Mouse (Mus musculus): ENCODE data around the gene Il20. TPM values are rescaled to one million over a fixed set of nuclear protein-coding genes. Genes with fewer than 3 reads are reported as not detected.

Gene Il20
- polyA plus RNA-seq, 1 experiment from 2014 or later: not detected

- no peaks in the 10 kb centered on the region for H3K36me3 ChIP-seq (ENCODE audit: control insufficient read depth, insufficient read depth, low read length)
- no peak overlapping the region for H3K4me2 ChIP-seq (ENCODE audit: low read length)
- H3K9me3 ChIP-seq (ENCODE audit: control insufficient read depth, low read length): no peaks in the 10 kb centered on the region
- 87% methylated on average over 7 of the region's 7 CpGs for WGBS
- ATAC-seq: no peak
- no peaks in the 10 kb centered on the region for H3K4me1 ChIP-seq (ENCODE audit: control insufficient read depth, insufficient read depth, low read depth, low read length)
- no peaks in the 10 kb centered on the region for H3K27me3 ChIP-seq (replicated peaks; ENCODE audit: control insufficient read depth, insufficient read depth, low read length)
- no peak overlapping the region for H3K4me3 ChIP-seq (ENCODE audit: low read length)
- no peak overlapping the region for H3K27ac ChIP-seq (ENCODE audit: low read depth, low read length)
- H3K9ac ChIP-seq (ENCODE audit: low read depth, low read length): no peak overlapping the region
These were observed 8.7 kb downstream of the Il20 start for GRCm38 (mm10) chr1:130902505-130902904.

GRCm38 (mm10) chr1:130894468-130894867 is 16.8 kb downstream of the Il20 start:
- no peak overlapping the region for H3K4me2 ChIP-seq (ENCODE audit: low read length)
- WGBS: 76% methylated on average over 6 of the region's 6 CpGs
- H3K27me3 ChIP-seq (replicated peaks; ENCODE audit: control insufficient read depth, insufficient read depth, low read length): no peaks in the 10 kb centered on the region
- no peaks in the 10 kb centered on the region for H3K36me3 ChIP-seq (ENCODE audit: control insufficient read depth, insufficient read depth, low read length)
- H3K4me1 ChIP-seq (ENCODE audit: control insufficient read depth, insufficient read depth, low read depth, low read length): no peaks in the 10 kb centered on the region
- H3K9me3 ChIP-seq (ENCODE audit: control insufficient read depth, low read length): no peaks in the 10 kb centered on the region
- no peak overlapping the region for H3K27ac ChIP-seq (ENCODE audit: low read depth, low read length)
- no peak overlapping the region for H3K4me3 ChIP-seq (ENCODE audit: low read length)
- H3K9ac ChIP-seq (ENCODE audit: low read depth, low read length): no peak overlapping the region
- no peak for ATAC-seq

- Histone ChIP-seq H3K4me1 (ENCODE audit: control insufficient read depth, insufficient read depth, low read depth, low read length) (no peaks in the 10 kb centered on the region), H3K27me3 (replicated peaks; ENCODE audit: control insufficient read depth, insufficient read depth, low read length) (no peaks in the 10 kb centered on the region), H3K36me3 (ENCODE audit: control insufficient read depth, insufficient read depth, low read length) (no peaks in the 10 kb centered on the region), H3K4me2 (ENCODE audit: low read length) (no peak overlapping the region), H3K27ac (ENCODE audit: low read depth, low read length) (no peak overlapping the region), H3K9ac (ENCODE audit: low read depth, low read length) (no peak overlapping the region), H3K9me3 (ENCODE audit: control insufficient read depth, low read length) (no peaks in the 10 kb centered on the region), H3K4me3 (ENCODE audit: low read length) (no peak overlapping the region)
- WGBS: 78% methylated on average over 9 of the region's 9 CpGs
- ATAC-seq: no peak
These were observed 17.8 kb downstream of the Il20 start for GRCm38 (mm10) chr1:130893329-130894040.

- no peak overlapping the region for H3K4me2 ChIP-seq (ENCODE audit: low read length)
- no peak overlapping the region for H3K4me3 ChIP-seq (ENCODE audit: low read length)
- H3K36me3 ChIP-seq (ENCODE audit: control insufficient read depth, insufficient read depth, low read length): no peaks in the 10 kb centered on the region
- H3K4me1 ChIP-seq (ENCODE audit: control insufficient read depth, insufficient read depth, low read depth, low read length): no peaks in the 10 kb centered on the region
- no peak overlapping the region for H3K27ac ChIP-seq (ENCODE audit: low read depth, low read length)
- no peak for ATAC-seq
- no peak overlapping the region for H3K9ac ChIP-seq (ENCODE audit: low read depth, low read length)
- H3K9me3 ChIP-seq (ENCODE audit: control insufficient read depth, low read length): no peaks in the 10 kb centered on the region
- H3K27me3 ChIP-seq (replicated peaks; ENCODE audit: control insufficient read depth, insufficient read depth, low read length): no peaks in the 10 kb centered on the region
- 52% methylated on average over 1 of the region's 1 CpGs for WGBS
These were observed 18.8 kb downstream of the Il20 start for GRCm38 (mm10) chr1:130892446-130892845.

- no peak within 1 kb of the TSS for H3K4me3 ChIP-seq (ENCODE audit: low read length)
- no peak for ATAC-seq
- no peak within 1 kb of the TSS for H3K4me2 ChIP-seq (ENCODE audit: low read length)
- no peak within 1 kb of the TSS for H3K27ac ChIP-seq (ENCODE audit: low read depth, low read length)
- H3K36me3 ChIP-seq (ENCODE audit: control insufficient read depth, insufficient read depth, low read length): no peaks in the 10 kb centered on the region
- H3K4me1 ChIP-seq (ENCODE audit: control insufficient read depth, insufficient read depth, low read depth, low read length): no peaks in the 10 kb centered on the region
- H3K27me3 ChIP-seq (replicated peaks; ENCODE audit: control insufficient read depth, insufficient read depth, low read length): no peaks in the 10 kb centered on the region
- no peaks in the 10 kb centered on the region for H3K9me3 ChIP-seq (ENCODE audit: control insufficient read depth, low read length)
- H3K9ac ChIP-seq (ENCODE audit: low read depth, low read length): no peak within 1 kb of the TSS
These were observed 23.9 kb downstream of the Il20 start, which contains the start of gene Il24 for GRCm38 (mm10) chr1:130887354-130887753. Il24 (minus strand) TSS chr1:130887454.

GRCm38 (mm10) chr1:130883146-130883545 is 28.1 kb downstream of the Il20 start:
- Histone ChIP-seq H3K4me1 (ENCODE audit: control insufficient read depth, insufficient read depth, low read depth, low read length) (peaks cover 4% of the 10 kb centered on the region), H3K4me2 (ENCODE audit: low read length) (no peak overlapping the region), H3K27ac (ENCODE audit: low read depth, low read length) (no peak overlapping the region), H3K27me3 (replicated peaks; ENCODE audit: control insufficient read depth, insufficient read depth, low read length) (peaks cover 6% of the 10 kb centered on the region; the same call in 1 of the 2 replicates), H3K4me3 (ENCODE audit: low read length) (no peak overlapping the region), H3K36me3 (ENCODE audit: control insufficient read depth, insufficient read depth, low read length) (no peaks in the 10 kb centered on the region), H3K9ac (ENCODE audit: low read depth, low read length) (no peak overlapping the region), H3K9me3 (ENCODE audit: control insufficient read depth, low read length) (no peaks in the 10 kb centered on the region)
- WGBS: 90% methylated on average over 4 of the region's 4 CpGs
- ATAC-seq: no peak

- no peaks in the 10 kb centered on the region for H3K36me3 ChIP-seq (ENCODE audit: control insufficient read depth, insufficient read depth, low read length)
- 95% methylated on average over 7 of the region's 7 CpGs for WGBS
- H3K9ac ChIP-seq (ENCODE audit: low read depth, low read length): no peak overlapping the region
- peaks cover 4% of the 10 kb centered on the region for H3K4me1 ChIP-seq (ENCODE audit: control insufficient read depth, insufficient read depth, low read depth, low read length)
- no peak overlapping the region for H3K4me2 ChIP-seq (ENCODE audit: low read length)
- no peak for ATAC-seq
- no peaks in the 10 kb centered on the region for H3K9me3 ChIP-seq (ENCODE audit: control insufficient read depth, low read length)
- peaks cover 6% of the 10 kb centered on the region; the same call in 1 of the 2 replicates for H3K27me3 ChIP-seq (replicated peaks; ENCODE audit: control insufficient read depth, insufficient read depth, low read length)
- H3K27ac ChIP-seq (ENCODE audit: low read depth, low read length): no peak overlapping the region
- H3K4me3 ChIP-seq (ENCODE audit: low read length): no peak overlapping the region
These were observed 31.3 kb downstream of the Il20 start for GRCm38 (mm10) chr1:130879927-130880326.

GRCm38 (mm10) chr1:130877889-130878614 is 33.2 kb downstream of the Il20 start:
- Histone ChIP-seq H3K27me3 (replicated peaks; ENCODE audit: control insufficient read depth, insufficient read depth, low read length) (peaks cover 6% of the 10 kb centered on the region; the same call in 1 of the 2 replicates), H3K36me3 (ENCODE audit: control insufficient read depth, insufficient read depth, low read length) (no peaks in the 10 kb centered on the region), H3K4me3 (ENCODE audit: low read length) (peak overlapping the region; percentile 55), H3K4me1 (ENCODE audit: control insufficient read depth, insufficient read depth, low read depth, low read length) (peaks cover 4% of the 10 kb centered on the region), H3K27ac (ENCODE audit: low read depth, low read length) (no peak overlapping the region), H3K4me2 (ENCODE audit: low read length) (peak overlapping the region; percentile 93), H3K9me3 (ENCODE audit: control insufficient read depth, low read length) (no peaks in the 10 kb centered on the region), H3K9ac (ENCODE audit: low read depth, low read length) (peak overlapping the region; percentile 66)
- peak; percentile 82 for ATAC-seq
- 3% methylated on average over 39 of the region's 43 CpGs for WGBS

- no peak overlapping the region for H3K4me2 ChIP-seq (ENCODE audit: low read length)
- 22% methylated on average over 3 of the region's 3 CpGs for WGBS
- H3K9ac ChIP-seq (ENCODE audit: low read depth, low read length): no peak overlapping the region
- H3K9me3 ChIP-seq (ENCODE audit: control insufficient read depth, low read length): no peaks in the 10 kb centered on the region
- peaks cover 6% of the 10 kb centered on the region; the same call in 1 of the 2 replicates for H3K27me3 ChIP-seq (replicated peaks; ENCODE audit: control insufficient read depth, insufficient read depth, low read length)
- no peaks in the 10 kb centered on the region for H3K36me3 ChIP-seq (ENCODE audit: control insufficient read depth, insufficient read depth, low read length)
- no peak overlapping the region for H3K4me3 ChIP-seq (ENCODE audit: low read length)
- H3K27ac ChIP-seq (ENCODE audit: low read depth, low read length): no peak overlapping the region
- ATAC-seq: no peak
- peaks cover 4% of the 10 kb centered on the region for H3K4me1 ChIP-seq (ENCODE audit: control insufficient read depth, insufficient read depth, low read depth, low read length)
These were observed 34.2 kb downstream of the Il20 start for GRCm38 (mm10) chr1:130876931-130877509.
